Mouse (Mus musculus): Measurements from ENCODE around the gene Pfpl. TPM values are rescaled to one million over a fixed set of nuclear protein-coding genes. Genes with fewer than 3 reads are reported as not detected.

Pfpl gene
- total RNA-seq, 4 experiments from 2014 or later: not detected

GRCm38 (mm10) chr19:12464127-12464526 lies 36.4 kb downstream of the Pfpl start:
- no peak for DNase-seq (ENCODE audit: low spot score)

DNA sequence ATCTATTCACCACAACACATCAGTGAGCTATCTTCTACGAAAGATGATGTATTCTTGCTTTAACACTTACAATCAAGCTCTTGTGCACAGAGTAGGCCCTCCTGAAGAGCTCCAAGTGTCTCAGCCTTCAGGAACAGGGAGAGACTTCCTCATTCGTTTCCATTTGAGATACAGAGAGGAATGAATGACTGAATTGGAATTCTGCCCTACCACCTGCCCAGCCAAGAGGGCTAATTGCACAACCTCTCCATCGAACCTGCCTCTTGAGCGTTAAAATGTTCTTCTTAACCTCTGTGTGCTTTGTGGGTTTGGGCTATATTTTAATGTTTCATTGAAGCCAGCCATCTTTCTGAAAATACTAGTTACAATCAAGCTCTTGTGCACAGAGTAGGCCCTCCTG lies 37.0 kb downstream of the Pfpl start:
- no peak for DNase-seq (ENCODE audit: low spot score)

- DNase-seq (ENCODE audit: low spot score): no peak
These were observed 37.9 kb downstream of the Pfpl start for GRCm38 (mm10) chr19:12465530-12466144.

GRCm38 (mm10) chr19:12466204-12466603 lies 38.5 kb downstream of the Pfpl start:
- peak; percentile 67 for DNase-seq (ENCODE audit: low spot score)

DNA sequence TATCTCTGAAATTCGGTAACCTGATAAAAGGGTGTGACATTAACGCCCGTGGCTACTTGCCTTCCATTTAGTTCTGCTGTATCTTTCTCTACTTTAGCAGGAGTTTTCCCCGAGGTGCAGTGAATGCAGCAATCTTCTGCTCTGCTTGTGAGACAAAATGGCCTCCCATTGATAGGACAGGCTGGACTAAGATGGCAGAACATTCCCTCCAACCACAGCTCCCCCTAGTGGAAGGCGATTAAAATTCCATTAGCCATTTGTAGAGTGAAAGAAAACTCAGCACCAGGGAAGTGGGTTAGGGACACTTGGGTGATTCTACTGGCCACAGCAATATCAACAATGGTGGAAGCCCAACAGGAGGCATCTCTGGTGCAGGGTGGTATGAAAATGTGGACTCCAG lies 39.7 kb downstream of the Pfpl start:
- DNase-seq (ENCODE audit: low spot score): no peak

DNA sequence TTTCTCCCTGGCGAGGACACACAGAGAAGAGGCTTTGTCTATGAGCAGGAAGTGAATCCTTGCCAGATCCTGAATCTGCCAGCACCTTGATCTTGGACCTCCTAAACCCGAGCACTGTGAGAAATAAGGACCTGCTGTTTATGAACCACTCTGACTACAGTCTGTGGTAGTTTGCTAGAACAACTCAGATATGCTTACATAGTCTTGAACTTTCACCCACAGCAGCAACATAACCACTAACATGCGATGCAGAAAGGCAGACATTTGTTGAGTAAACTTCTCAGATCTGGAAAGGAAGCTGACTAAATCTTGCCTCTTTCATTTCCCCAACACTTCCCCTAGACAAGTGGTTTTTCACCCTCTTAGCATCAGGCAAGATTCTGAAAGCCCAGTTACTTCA lies 44.2 kb downstream of the Pfpl start:
- DNase-seq (ENCODE audit: low spot score): no peak

GRCm38 (mm10) chr19:12472381-12472976 lies 44.8 kb downstream of the Pfpl start:
- no peak for DNase-seq (ENCODE audit: low spot score)

DNA sequence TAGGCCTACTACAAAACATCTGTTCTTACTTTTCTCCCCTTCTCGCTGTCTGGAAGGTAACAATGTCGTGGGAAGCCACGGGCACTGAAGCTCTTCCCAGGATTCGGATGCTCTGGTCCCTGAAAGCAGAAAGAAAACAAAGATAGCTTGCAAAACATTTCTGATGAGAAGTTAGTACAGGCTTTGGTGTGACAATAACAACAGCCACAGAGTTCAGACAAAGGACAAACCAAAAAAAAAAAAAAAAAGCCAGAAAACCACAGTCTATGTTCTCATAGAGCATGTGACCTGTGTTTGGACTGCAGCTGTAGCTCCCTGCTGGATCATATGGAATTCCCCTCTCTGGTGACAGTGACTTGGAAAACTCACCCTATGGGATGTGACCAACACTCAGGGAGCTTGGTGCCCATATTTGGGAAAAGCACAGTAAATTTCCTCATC lies 45.5 kb downstream of the Pfpl start:
- no peak for DNase-seq (ENCODE audit: low spot score)

DNA sequence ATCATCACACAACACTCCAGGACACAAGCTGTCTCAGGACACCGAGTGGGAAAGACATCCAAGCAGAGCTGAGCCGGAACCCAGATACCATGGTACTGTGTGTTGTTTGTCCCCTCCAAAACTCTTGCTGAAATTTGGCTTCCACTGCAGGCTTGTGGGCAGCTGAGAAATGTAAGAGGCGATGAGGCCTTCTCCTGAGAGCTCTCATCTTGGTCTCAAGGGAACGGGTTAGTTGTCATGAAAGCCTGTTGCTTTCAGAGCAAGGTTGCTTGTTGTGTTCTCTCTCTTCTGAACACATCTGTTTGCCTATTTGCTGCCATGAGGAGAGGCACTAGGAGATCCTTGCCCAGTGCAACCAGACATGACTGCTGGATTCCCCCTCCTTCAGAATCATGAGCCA lies 46.2 kb downstream of the Pfpl start:
- DNase-seq (ENCODE audit: low spot score): no peak

DNA sequence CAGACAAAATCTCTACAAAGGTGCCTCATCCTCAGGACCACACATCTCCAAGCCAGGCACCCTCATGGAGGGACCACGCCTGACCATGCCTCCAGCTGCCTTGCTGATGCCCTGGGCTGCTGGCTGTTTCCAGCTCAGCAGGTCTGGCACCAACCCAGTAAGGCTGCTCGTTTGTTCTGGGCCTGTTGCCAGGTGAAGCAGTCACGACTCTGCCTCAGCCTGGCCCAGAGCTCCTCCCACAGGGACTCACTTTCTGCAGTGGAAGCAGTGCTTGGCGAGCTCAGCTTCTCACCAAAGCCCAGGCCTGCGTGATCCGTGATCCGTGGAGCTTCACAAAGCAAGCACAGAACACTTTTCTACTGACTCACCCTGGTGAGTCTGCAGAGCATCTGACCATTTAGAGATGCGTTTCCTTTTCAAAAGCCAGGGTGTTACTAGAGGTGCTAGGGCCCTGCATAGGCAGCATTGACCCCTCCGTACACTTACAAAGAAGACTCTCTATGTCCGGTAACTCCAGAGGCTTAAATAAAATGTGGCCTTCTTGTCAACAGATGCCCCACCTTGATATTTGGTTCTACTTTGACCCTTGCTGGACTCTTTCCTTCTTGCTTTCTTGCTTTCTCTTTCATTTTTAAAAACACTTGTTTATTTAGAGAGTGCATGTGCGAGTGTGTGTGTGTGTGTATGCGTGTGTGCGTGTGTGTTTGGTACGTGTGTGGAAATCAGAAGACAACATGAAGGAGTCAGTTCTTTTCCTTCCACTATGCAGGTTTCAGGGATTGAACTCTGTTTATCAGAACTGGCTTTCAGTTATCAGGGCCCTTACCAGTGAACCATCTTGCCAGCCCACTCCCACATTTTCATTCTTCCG lies 47.9 kb downstream of the Pfpl start:
- peak; percentile 87 for DNase-seq (ENCODE audit: low spot score)

GRCm38 (mm10) chr19:12476721-12477270 lies 49.1 kb downstream of the Pfpl start:
- no peak for DNase-seq (ENCODE audit: low spot score)

- DNase-seq (ENCODE audit: low spot score): no peak
These were observed 50.7 kb downstream of the Pfpl start for GRCm38 (mm10) chr19:12478369-12478768.

Other genes starting within 250 kb of the Pfpl start
- gene Olfr1431, start 227.3 kb upstream of the Pfpl start, total RNA-seq (2022): not detected
- gene Olfr1432, start 195.3 kb upstream of the Pfpl start, total RNA-seq (2022): not detected
- not detected for gene Olfr262, start 186.2 kb upstream of the Pfpl start, total RNA-seq (2022)
- gene Olfr235, start 166.9 kb upstream of the Pfpl start, total RNA-seq (2022): not detected
- gene Olfr1434, start 148.1 kb upstream of the Pfpl start, total RNA-seq (2022): not detected
- not detected for gene Olfr1436, start 128.8 kb upstream of the Pfpl start, total RNA-seq (2022)
- gene Olfr1437, start 102.8 kb upstream of the Pfpl start, total RNA-seq (2022): not detected
- not detected for gene Olfr1438-ps1, start 92.0 kb upstream of the Pfpl start, total RNA-seq (2022)
- not detected for gene Olfr1440, start 40.6 kb upstream of the Pfpl start, total RNA-seq (2022)
- gene Olfr1441, start 10.5 kb upstream of the Pfpl start, total RNA-seq (2022): not detected
- gene Mpeg1, start 32.9 kb downstream of the Pfpl start, total RNA-seq (2022): 10 to 100 TPM in 1 of 4 experiments, 1 to 10 TPM in 3; 5.5 to 14.8 (median 6.2) TPM
- 1 to 10 TPM; 4.1 to 5.4 (median 4.7) TPM for gene Dtx4, start 73.5 kb downstream of the Pfpl start, total RNA-seq (2022)
- gene Fam111a, start 117.8 kb downstream of the Pfpl start, total RNA-seq (2022): 1 to 10 TPM; 2.6 to 6.7 (median 3.8) TPM
- not detected for gene Gm4952, start 172.1 kb downstream of the Pfpl start, total RNA-seq (2022)
- gene Glyat, start 205.4 kb downstream of the Pfpl start, total RNA-seq (2022): not detected
- not detected for gene Olfr1442, start 242.5 kb downstream of the Pfpl start, total RNA-seq (2022)

Measured in heart, adult 8-10 months (tissue).